Mouse (Mus musculus): Measurements from ENCODE around the gene Hira. TPM values are rescaled to one million over a fixed set of nuclear protein-coding genes. Genes with fewer than 3 reads are reported as not detected.
"Not testable (repeated sequence)": the region's sequence is repeated elsewhere in the genome, so short reads cannot be mapped to it uniquely, and the experiment has no call there.

Gene Hira
- polyA plus RNA-seq, 1 experiment from 2014 or later = 22.7 TPM

DNA sequence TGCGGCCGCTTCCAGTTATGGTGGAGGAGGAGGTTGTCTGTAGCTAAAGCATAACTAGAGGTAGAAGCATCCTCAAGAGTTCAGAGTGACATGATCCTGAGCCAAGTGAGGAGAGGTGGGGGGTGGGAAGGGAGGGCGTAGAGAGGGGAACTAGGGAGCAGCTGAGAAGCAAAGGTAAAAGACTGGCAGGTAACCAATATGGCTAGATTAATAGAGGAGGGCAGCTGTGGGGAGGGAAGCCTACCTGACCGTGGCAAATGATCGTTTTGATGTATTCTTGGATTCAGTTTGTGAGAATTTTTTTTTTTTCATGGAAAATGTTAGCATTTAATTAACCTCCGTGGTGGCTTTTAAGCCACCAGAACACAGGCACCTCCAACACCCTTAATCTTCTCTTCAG is 67.1 kb downstream of the Hira start:
- Histone ChIP-seq H3K27ac (no peak overlapping the region), H3K4me1 (no peaks in the 10 kb centered on the region), H3K4me3 (no peak overlapping the region), H3K9ac (no peak overlapping the region), H3K9me3 (no peaks in the 10 kb centered on the region), H3K36me3 (replicated peaks) (peaks cover 38% of the 10 kb centered on the region), H3K27me3 (replicated peaks) (no peaks in the 10 kb centered on the region), H3K4me2 (no peak overlapping the region)
- WGBS = 95% methylated on average over 6 of the region's 6 CpGs
- no peak for ATAC-seq (replicated peaks)

GRCm38 (mm10) chr16:18948941-18949340 is 72.1 kb downstream of the Hira start:
- peaks cover 67% of the 10 kb centered on the region for H3K36me3 ChIP-seq (replicated peaks)
- 97% methylated on average over 9 of the region's 9 CpGs for WGBS

DNA sequence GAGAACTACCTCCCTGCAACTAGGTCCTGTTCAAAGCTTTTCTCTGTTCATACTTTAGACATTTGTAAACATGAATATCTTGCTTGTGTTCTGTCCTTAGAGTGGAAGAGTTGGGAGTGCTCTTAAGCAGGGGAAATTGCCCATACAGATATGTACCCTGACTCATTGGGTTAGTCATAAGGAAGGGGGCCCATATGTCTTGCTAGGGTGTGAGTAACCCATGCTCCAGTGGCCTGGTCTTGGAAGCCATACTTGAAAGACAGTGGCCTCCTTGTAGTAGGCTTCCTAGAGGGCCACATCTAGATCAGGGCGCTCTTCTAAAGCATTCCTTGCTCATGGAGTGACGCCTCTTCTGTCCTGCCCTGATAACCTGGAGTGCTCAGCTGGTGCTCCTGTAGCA is 73.5 kb downstream of the Hira start:
- Histone ChIP-seq H3K27me3 (replicated peaks) (no peaks in the 10 kb centered on the region), H3K9ac (no peak overlapping the region), H3K36me3 (replicated peaks) (peaks cover 75% of the 10 kb centered on the region), H3K4me1 (no peaks in the 10 kb centered on the region), H3K4me3 (no peak overlapping the region), H3K27ac (no peak overlapping the region), H3K4me2 (no peak overlapping the region), H3K9me3 (no peaks in the 10 kb centered on the region)
- no peak for ATAC-seq (replicated peaks)
- WGBS = 98% methylated on average over 2 of the region's 2 CpGs

More at GRCm38 (mm10) chr16:18948941-18949340, 72.1 kb downstream of the Hira start:
- Histone ChIP-seq H3K9me3 (no peaks in the 10 kb centered on the region), H3K27ac (no peak overlapping the region), H3K27me3 (replicated peaks) (no peaks in the 10 kb centered on the region), H3K4me2 (no peak overlapping the region), H3K4me3 (no peak overlapping the region), H3K9ac (no peak overlapping the region), H3K4me1 (no peaks in the 10 kb centered on the region)
- ATAC-seq (replicated peaks) = no peak

- no peak overlapping the region for H3K4me2 ChIP-seq
- no peak overlapping the region for H3K9ac ChIP-seq
- peaks cover 78% of the 10 kb centered on the region for H3K36me3 ChIP-seq (replicated peaks)
- no peak overlapping the region for H3K27ac ChIP-seq
- ATAC-seq (replicated peaks) = no peak
- no peaks in the 10 kb centered on the region for H3K4me1 ChIP-seq
- H3K27me3 ChIP-seq (replicated peaks) = no peaks in the 10 kb centered on the region
- H3K9me3 ChIP-seq = no peaks in the 10 kb centered on the region
- H3K4me3 ChIP-seq = no peak overlapping the region
These were observed 76.0 kb downstream of the Hira start for GRCm38 (mm10) chr16:18952813-18953212.

GRCm38 (mm10) chr16:18955070-18955469 is 78.2 kb downstream of the Hira start:
- ATAC-seq (replicated peaks) = no peak
- Histone ChIP-seq H3K27ac (no peak overlapping the region), H3K4me1 (no peaks in the 10 kb centered on the region), H3K36me3 (replicated peaks) (peaks cover 62% of the 10 kb centered on the region), H3K4me2 (no peak overlapping the region), H3K9me3 (peaks cover 3% of the 10 kb centered on the region), H3K9ac (no peak overlapping the region), H3K27me3 (replicated peaks) (no peaks in the 10 kb centered on the region), H3K4me3 (no peak overlapping the region)
- 88% methylated on average over 3 of the region's 3 CpGs for WGBS

GRCm38 (mm10) chr16:18963486-18963885 is 86.6 kb downstream of the Hira start:
- Histone ChIP-seq H3K27ac (no peak overlapping the region), H3K4me2 (no peak overlapping the region), H3K9ac (no peak overlapping the region), H3K36me3 (replicated peaks) (peaks cover 63% of the 10 kb centered on the region), H3K9me3 (peaks cover 12% of the 10 kb centered on the region), H3K27me3 (replicated peaks) (no peaks in the 10 kb centered on the region), H3K4me3 (no peak overlapping the region), H3K4me1 (no peaks in the 10 kb centered on the region)
- no peak for ATAC-seq (replicated peaks)

GRCm38 (mm10) chr16:18969420-18970128 is 92.7 kb downstream of the Hira start:
- H3K27ac ChIP-seq = no peak overlapping the region
- no peak overlapping the region for H3K4me2 ChIP-seq
- WGBS = 95% methylated on average over 9 of the region's 9 CpGs
- H3K9me3 ChIP-seq = 0 out of 2 replicates have a peak, but pooled peaks cover 8% of the 10 kb centered on the region
- peaks cover 39% of the 10 kb centered on the region for H3K36me3 ChIP-seq (replicated peaks)
- H3K27me3 ChIP-seq (replicated peaks) = no peaks in the 10 kb centered on the region
- H3K9ac ChIP-seq = no peak overlapping the region
- H3K4me1 ChIP-seq = no peaks in the 10 kb centered on the region
- 0 out of 2 replicates have a peak, but pooled peaks have one; percentile 27 for ATAC-seq (replicated peaks)
- no peak overlapping the region for H3K4me3 ChIP-seq

- Histone ChIP-seq H3K9me3 (no peaks in the 10 kb centered on the region), H3K4me1 (no peaks in the 10 kb centered on the region), H3K36me3 (replicated peaks) (peaks cover 29% of the 10 kb centered on the region), H3K4me3 (no peak overlapping the region), H3K27ac (no peak overlapping the region), H3K9ac (no peak overlapping the region), H3K27me3 (replicated peaks) (no peaks in the 10 kb centered on the region), H3K4me2 (no peak overlapping the region)
- 86% methylated on average over 3 of the region's 3 CpGs for WGBS
- no peak for ATAC-seq (replicated peaks)
These were observed 94.0 kb downstream of the Hira start for GRCm38 (mm10) chr16:18970837-18971236.

- H3K4me2 ChIP-seq; H3K36me3 ChIP-seq (replicated peaks); H3K9ac ChIP-seq; H3K27ac ChIP-seq; H3K4me3 ChIP-seq; H3K9me3 ChIP-seq; H3K27me3 ChIP-seq (replicated peaks); H3K4me1 ChIP-seq: not testable (repeated sequence)
- 82% methylated on average over 23 of the region's 23 CpGs for WGBS
- ATAC-seq (replicated peaks) = peak; percentile 52; the same call in 1 of the 2 replicates
These were observed 98.8 kb downstream of the Hira start for GRCm38 (mm10) chr16:18975665-18976064.

GRCm38 (mm10) chr16:18976315-18976714 is 99.5 kb downstream of the Hira start:
- no peaks in the 10 kb centered on the region for H3K4me1 ChIP-seq
- no peaks in the 10 kb centered on the region; the same call in 1 of the 2 replicates for H3K36me3 ChIP-seq (replicated peaks)
- 78% methylated on average over 21 of the region's 23 CpGs for WGBS
- no peak overlapping the region for H3K4me2 ChIP-seq
- peak; percentile 58 for ATAC-seq (replicated peaks)
- no peaks in the 10 kb centered on the region for H3K27me3 ChIP-seq (replicated peaks)
- no peak overlapping the region for H3K9ac ChIP-seq
- no peaks in the 10 kb centered on the region for H3K9me3 ChIP-seq
- 0 out of 2 replicates have a peak overlapping the region, but pooled peaks have one; percentile 6 for H3K4me3 ChIP-seq
- no peak overlapping the region for H3K27ac ChIP-seq

DNA sequence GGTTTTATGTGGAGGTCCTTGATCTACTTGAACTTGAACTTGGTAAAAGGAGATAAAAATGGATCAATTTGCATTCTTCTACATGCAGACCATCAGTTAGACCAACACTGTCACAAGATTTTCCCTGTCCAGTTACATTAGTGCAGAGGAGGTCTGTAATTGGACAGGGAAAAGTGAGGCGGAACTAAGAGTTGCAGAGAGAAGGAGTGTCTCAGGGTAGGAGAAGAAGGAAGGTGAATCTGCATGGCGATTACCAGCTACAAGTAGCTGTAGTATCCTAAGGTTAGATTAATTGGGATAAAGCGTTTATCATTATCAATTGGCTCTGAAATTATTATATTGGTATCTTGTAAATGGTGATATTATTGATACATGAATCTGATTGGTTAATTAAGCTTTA is 109.5 kb downstream of the Hira start:
- H3K4me3 ChIP-seq = no peak overlapping the region
- 90% methylated on average over 3 of the region's 3 CpGs for WGBS

DNA sequence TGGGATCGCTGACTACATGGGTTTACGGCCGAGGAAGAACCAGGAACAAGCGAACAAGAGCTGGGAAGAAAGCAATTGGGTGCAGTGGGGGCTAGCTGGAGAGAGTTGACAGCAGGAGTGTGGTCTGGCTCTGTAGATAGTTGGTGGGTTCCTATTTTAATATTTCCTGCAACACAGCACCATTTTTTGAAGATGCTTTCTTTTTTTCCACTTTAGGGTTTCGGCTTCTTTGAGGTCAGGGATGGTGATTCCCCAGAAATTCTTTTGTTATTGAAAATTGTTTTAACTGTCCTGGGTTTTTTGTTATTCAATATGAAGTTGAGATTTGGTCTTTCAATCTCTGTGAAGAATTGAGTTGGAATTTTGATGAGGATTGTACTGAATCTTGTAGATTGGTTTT is 110.0 kb downstream of the Hira start:
- Histone ChIP-seq H3K36me3 (replicated peaks) (no peaks in the 10 kb centered on the region), H3K4me1 (no peaks in the 10 kb centered on the region), H3K4me2 (no peak overlapping the region), H3K9me3 (no peaks in the 10 kb centered on the region), H3K9ac (no peak overlapping the region), H3K27ac (no peak overlapping the region), H3K4me3 (no peak overlapping the region), H3K27me3 (replicated peaks) (no peaks in the 10 kb centered on the region)
- WGBS = 93% methylated on average over 5 of the region's 5 CpGs
- no peak for ATAC-seq (replicated peaks)

More for the DNA sequence above, 109.5 kb downstream of the Hira start:
- Histone ChIP-seq H3K27me3 (replicated peaks) (no peaks in the 10 kb centered on the region), H3K27ac (no peak overlapping the region), H3K9ac (no peak overlapping the region), H3K9me3 (no peaks in the 10 kb centered on the region), H3K4me1 (no peaks in the 10 kb centered on the region), H3K4me2 (no peak overlapping the region), H3K36me3 (replicated peaks) (no peaks in the 10 kb centered on the region)
- no peak for ATAC-seq (replicated peaks)

Measured in midbrain, embryonic 15.5 days (tissue).